Mouse (Mus musculus) hindbrain, postnatal 0 days (tissue): Measurements from ENCODE around the gene Brd4. TPM values are rescaled to one million over a fixed set of nuclear protein-coding genes. Genes with fewer than 3 reads are reported as not detected.

Experiments
- ATAC-seq: fragments of 200-750 bp; cut with Nextera tagmentation; 2 replicates; pipeline ENCODE4 v1.8.0; 2017; ENCODE audit warnings: mild to moderate bottlenecking, moderate TSS enrichment, moderate library complexity
- DNase-seq: peaks from one replicate; pipeline ENCODE4 v3.0.0-alpha.2; 2015; ENCODE audit warnings: low spot score
- H3K27ac ChIP-seq: fragments of 300-500 bp; sonication (generic); 2 replicates; pipeline ENCODE4 v1.5.1; 2014; ENCODE audit warnings: mild to moderate bottlenecking
- H3K27me3 ChIP-seq: fragments of 300-500 bp; sonication (generic); 2 replicates; pipeline ENCODE4 v1.6.1; 2014; ENCODE audit warnings: low read length, mixed read lengths; ENCODE audit not compliant: insufficient read depth
- H3K36me3 ChIP-seq: fragments of 300-500 bp; sonication (generic); 2 replicates; pipeline ENCODE4 v1.6.1; 2014; ENCODE audit warnings: low read length, mixed read lengths; ENCODE audit not compliant: insufficient read depth
- H3K4me1 ChIP-seq: fragments of 300-500 bp; sonication (generic); 2 replicates; pipeline ENCODE4 v1.6.1; 2014; ENCODE audit warnings: antibody characterized with exemption, low read length, mixed read lengths; ENCODE audit not compliant: insufficient read depth
- H3K4me2 ChIP-seq: fragments of 300-500 bp; sonication (generic); 2 replicates; pipeline ENCODE4 v1.6.1; 2014; ENCODE audit warnings: low read depth, mild to moderate bottlenecking, low read length, moderate library complexity, mixed read lengths
- H3K4me3 ChIP-seq: fragments of 300-500 bp; sonication (generic); 2 replicates; pipeline ENCODE4 v1.5.1; 2014; ENCODE audit warnings: low read length
- H3K9ac ChIP-seq: fragments of 300-500 bp; sonication (generic); replicated peaks from 2 replicates; pipeline ENCODE4 v1.6.1; 2014; ENCODE audit warnings: mild to moderate bottlenecking, low read length, moderate library complexity, mixed read lengths
- H3K9me3 ChIP-seq: fragments of 300-500 bp; sonication (generic); 2 replicates; pipeline ENCODE4 v1.6.1; 2016; ENCODE audit warnings: low read length, mixed read lengths
- CTCF ChIP-seq: IDR thresholded peaks from 2 replicates; pipeline ENCODE4 v1.5.1; 2016; ENCODE audit warnings: antibody characterized with exemption, control low read depth, low read depth
- WGBS: fragments of 180-500 bp; shearing (Covaris S2); extraction: QIAGEN DNeasy Blood & Tissue Kit; methylation state at CpG from one replicate; pipeline ENCODE4 v1.1.7; 2014; 5-methylcytosine and 5-hydroxymethylcytosine counted together
- polyA plus RNA-seq: library from polyadenylated mRNA; unstranded; fragments of >200 nt; fragmentation: Nextera tagmentation; extraction: Ambion mirVana; gene quantifications from 2 replicates; pipeline ENCODE4 v1.2.1, GENCODE M21; 2015
- total RNA-seq: library from RNA; depleted of rRNA; stranded (reverse); fragments of >200 nt; gene quantifications from 2 replicates; pipeline ENCODE4 v1.2.3, GENCODE M21; 2014

Gene Brd4
- total and polyA plus RNA-seq, 2 experiments from 2014 or later: 34.3 to 73.8 TPM

DNA sequence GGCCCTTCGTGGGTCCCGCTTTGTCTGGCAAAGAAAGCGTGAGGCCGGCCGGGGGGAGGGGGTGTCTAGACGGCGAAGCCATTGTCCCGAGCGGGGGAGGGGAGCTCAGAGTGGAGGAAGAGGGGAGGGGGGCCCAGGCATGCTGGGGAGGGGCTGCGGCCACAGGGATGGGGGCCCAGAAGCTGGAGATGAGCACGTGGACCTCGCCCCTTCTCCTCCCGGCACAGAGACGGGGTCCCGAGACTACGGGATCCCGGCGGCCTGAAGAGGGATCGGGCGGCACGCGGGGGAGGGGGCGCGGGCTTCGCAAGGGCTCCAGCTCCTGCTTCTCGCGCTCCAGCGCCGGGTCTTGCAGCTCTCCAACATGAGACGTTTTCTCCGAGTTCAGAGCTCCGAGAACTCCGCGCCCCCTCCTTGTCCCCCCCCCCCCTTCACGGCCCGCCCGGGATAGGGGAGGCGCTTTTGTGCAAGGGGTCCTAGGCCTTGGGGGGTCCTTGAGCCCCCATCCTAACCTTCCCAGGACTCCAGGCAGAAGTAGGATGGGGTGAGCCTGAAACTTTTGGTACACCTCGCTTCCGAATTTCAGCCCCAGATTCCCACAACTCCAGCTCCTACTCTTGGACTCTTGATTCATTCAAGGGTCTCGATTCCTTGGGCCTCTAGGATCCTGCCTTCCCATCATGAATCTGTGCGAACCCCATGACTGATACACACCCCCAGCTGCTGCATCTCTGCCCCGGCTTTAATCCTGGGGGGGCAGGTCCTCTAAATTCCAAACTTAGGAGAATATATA is 118.5 kb downstream of the Brd4 start:
- H3K4me1 ChIP-seq: no peaks in the 10 kb centered on the region
- no peaks in the 10 kb centered on the region for H3K9me3 ChIP-seq
- H3K27me3 ChIP-seq: no peaks in the 10 kb centered on the region
- no peaks in the 10 kb centered on the region for H3K36me3 ChIP-seq
- ATAC-seq (peak; percentile 74), DNase-seq (peak; percentile 88)
- peak overlapping the region; percentile 75 for H3K27ac ChIP-seq
- H3K4me3 ChIP-seq: peak overlapping the region; percentile 45
- H3K4me2 ChIP-seq: peak overlapping the region; percentile 83
- under 1% methylated on average over 17 of the region's 43 CpGs for WGBS
- no peak for TF ChIP-seq CTCF
- peak overlapping the region; percentile 62 for H3K9ac ChIP-seq

DNA sequence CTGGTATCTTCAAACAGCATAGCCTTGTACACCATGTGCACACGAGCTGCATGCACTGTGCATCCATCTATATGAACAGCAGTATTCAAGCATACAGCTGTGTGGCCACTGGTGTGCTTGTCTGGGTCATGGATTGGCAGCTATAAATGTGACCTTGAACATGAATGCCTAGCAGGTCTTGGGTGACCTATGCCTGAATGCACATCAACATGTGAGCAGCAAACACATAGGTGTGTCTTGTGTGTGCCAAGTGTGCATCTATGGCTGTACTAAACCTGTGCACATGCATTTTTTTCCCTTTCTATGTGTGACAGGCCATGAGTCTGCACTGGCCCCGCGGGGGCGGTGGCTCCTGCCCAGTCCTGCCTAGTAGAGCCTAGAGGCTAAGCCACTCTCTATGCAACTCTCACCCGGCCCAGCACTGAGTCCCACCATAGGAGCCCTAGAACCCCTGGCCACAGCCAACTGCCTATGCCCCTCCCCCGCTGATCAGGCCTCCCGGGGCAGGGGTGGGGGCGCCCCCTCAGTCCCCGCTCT is 119.2 kb downstream of the Brd4 start:
- WGBS: 5% methylated on average over 9 of the region's 9 CpGs
- peak overlapping the region; percentile 45 for H3K4me3 ChIP-seq
- TF ChIP-seq CTCF: no peak
- H3K4me2 ChIP-seq: peak overlapping the region; percentile 83
- no peaks in the 10 kb centered on the region for H3K27me3 ChIP-seq
- H3K36me3 ChIP-seq: no peaks in the 10 kb centered on the region
- peak overlapping the region; percentile 62 for H3K9ac ChIP-seq
- H3K4me1 ChIP-seq: no peaks in the 10 kb centered on the region
- H3K9me3 ChIP-seq: no peaks in the 10 kb centered on the region
- peak; percentile 43 for DNase-seq
- peak; percentile 62 for ATAC-seq
- peak overlapping the region; percentile 75 for H3K27ac ChIP-seq

DNA sequence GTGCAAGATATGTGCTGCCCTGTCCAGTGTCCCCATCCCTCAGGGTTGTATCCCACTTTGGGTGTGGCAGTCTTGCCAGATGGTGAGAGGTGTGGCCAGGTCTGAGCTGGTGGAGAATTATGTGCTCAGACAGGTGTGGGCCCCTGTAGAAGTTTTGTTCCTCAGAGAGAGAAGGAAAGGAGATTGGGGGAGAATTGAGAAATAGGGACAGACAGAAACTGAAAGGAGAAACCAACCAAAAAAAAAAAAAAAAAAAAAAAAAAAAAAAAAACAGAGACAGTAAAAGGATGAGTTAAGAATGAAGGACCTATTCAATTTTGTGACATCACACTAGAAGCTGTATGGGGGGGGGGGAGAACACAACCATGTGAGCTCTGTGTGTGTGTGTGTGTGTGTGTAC is 119.7 kb downstream of the Brd4 start:
- Histone ChIP-seq H3K27ac (no peak overlapping the region; the same call in 1 of the 2 replicates), H3K4me3 (no peak overlapping the region), H3K27me3 (no peaks in the 10 kb centered on the region), H3K4me1 (no peaks in the 10 kb centered on the region), H3K36me3 (no peaks in the 10 kb centered on the region), H3K9ac (no peak overlapping the region), H3K4me2 (no peak overlapping the region), H3K9me3 (no peaks in the 10 kb centered on the region)
- TF ChIP-seq CTCF: no peak
- DNase-seq: no peak
- no peak for ATAC-seq

DNA sequence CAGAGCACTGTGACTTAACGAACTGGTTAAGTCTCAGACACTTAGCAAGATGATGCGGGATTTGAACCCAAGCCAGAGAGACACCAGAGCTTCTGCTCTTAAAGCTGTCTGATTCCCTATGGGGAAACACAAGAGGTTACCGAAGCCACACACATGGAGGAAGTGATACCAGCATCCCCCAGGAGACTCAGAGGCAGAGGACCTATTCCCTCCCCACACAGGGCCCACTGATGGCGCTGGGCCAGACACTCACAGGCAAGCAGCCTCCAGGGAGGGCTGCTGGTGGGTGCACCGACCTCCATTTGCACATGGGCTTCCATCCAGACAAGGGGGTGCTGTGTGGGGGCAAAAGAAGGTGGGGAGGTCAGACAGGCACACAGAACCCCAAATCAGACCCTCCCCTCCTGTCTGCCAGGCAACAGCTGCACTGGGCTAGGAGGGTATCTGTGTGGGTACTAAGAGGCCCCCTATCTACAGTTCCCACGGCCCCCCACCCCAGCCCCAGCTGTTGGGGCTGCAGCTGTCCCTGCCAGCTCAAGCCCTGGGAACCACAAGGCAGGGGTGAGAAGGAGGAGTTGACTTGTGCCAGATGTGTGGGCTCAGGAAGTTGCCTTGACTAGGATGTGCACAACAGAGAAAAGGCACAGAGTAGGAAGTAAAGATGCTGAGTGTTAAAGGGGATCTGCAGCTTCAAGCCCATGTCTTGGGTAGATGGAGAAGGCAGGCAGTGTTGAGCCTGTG is 120.4 kb downstream of the Brd4 start:
- 43% methylated on average over 6 of the region's 6 CpGs for WGBS
- H3K27me3 ChIP-seq: no peaks in the 10 kb centered on the region
- no peaks in the 10 kb centered on the region for H3K36me3 ChIP-seq
- no peaks in the 10 kb centered on the region for H3K9me3 ChIP-seq
- no peak for TF ChIP-seq CTCF
- no peaks in the 10 kb centered on the region for H3K4me1 ChIP-seq
- H3K4me3 ChIP-seq: no peak overlapping the region
- DNase-seq (peak; percentile 58), ATAC-seq (no peak)
- H3K9ac ChIP-seq: no peak overlapping the region
- peak overlapping the region; percentile 49 for H3K27ac ChIP-seq
- no peak overlapping the region for H3K4me2 ChIP-seq

DNA sequence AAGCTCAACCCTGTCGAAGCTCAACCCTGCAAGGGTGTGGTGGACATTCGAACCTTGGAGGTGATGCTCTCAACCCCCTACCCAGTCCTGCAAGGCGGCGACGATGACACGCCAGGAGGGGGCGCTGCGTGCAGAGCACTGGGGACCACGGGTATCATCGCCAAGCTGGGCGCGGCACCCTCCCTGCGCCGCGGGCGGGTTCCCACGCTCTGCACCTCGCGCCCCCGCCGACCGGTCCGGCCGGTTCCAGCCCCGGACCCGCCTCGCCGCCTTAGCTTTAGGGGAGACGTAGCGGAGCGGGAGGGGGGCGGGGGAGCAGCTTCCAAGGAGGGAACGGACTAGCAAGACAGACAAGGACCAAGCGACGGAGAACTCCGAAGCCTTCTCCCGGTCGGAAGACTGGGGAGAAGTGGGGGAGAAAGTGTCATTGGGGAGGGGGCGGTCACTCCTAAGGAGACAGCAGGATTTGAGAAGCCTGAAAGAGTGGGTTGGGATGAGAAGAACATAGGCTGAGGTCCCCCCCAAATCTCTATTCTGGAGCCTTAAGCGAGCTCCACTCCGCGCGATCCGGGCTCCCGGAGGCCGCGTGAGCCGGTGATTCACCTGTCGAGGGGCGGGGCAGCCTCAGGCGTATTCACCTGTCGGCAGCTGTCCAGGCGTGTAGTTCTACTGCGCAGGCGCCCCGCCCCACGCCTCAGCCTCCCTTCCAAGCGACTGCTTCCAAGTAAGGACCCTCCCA is 122.2 kb downstream of the Brd4 start:
- Histone ChIP-seq H3K36me3 (no peaks in the 10 kb centered on the region), H3K9ac (peak overlapping the region; percentile 61), H3K9me3 (no peaks in the 10 kb centered on the region), H3K27ac (peak overlapping the region; percentile 65; the same call in 1 of the 2 replicates), H3K4me1 (no peaks in the 10 kb centered on the region), H3K4me2 (peak overlapping the region; percentile 84), H3K4me3 (peak overlapping the region; percentile 55), H3K27me3 (no peaks in the 10 kb centered on the region)
- ATAC-seq: peak; percentile 67
- peak; percentile 82 for TF ChIP-seq CTCF
- WGBS: 2% methylated on average over 58 of the region's 58 CpGs
- DNase-seq: peak; percentile 85

DNA sequence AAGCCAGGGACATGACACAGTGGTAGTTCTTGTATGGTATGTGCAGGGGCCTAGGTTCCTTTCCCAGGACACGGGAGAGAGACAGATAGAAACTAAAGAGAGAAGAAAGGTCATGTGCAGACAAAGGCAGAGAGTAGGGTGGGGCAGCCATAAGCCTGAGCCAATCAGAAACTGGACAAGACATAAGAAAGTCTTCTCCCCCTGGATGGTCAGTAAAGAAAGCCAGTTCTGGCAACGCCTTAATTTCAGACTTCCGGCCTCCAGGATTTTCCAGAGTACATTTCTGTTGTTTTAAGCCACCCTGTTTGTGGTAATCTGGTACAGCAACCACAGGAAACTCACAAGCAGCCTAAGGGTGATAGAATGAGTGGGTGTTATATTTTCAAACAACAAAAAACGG is 123.6 kb downstream of the Brd4 start:
- no peaks in the 10 kb centered on the region for H3K4me1 ChIP-seq
- no peaks in the 10 kb centered on the region for H3K9me3 ChIP-seq
- ATAC-seq: no peak
- DNase-seq: no peak
- no peak overlapping the region for H3K27ac ChIP-seq
- WGBS: 62% methylated on average over 4 of the region's 4 CpGs
- no peak overlapping the region for H3K9ac ChIP-seq
- no peak overlapping the region for H3K4me3 ChIP-seq
- no peak for TF ChIP-seq CTCF
- H3K27me3 ChIP-seq: no peaks in the 10 kb centered on the region
- H3K36me3 ChIP-seq: no peaks in the 10 kb centered on the region; the same call in 1 of the 2 replicates
- no peak overlapping the region for H3K4me2 ChIP-seq
